Mouse (Mus musculus): Measurements from ENCODE around the gene Pygl. TPM values are rescaled to one million over a fixed set of nuclear protein-coding genes. Genes with fewer than 3 reads are reported as not detected.

Gene Pygl
- polyA plus RNA-seq, 1 experiment = 4.8 TPM

GRCm38 (mm10) chr12:70221425-70221824, 9.9 kb downstream of the Pygl start:
- Histone ChIP-seq H3K27ac (ENCODE audit: insufficient read depth, low read length) (no peak overlapping the region), H3K4me1 (ENCODE audit: control insufficient read depth, insufficient read depth, low read length) (peaks cover 1% of the 10 kb centered on the region), H3K36me3 (ENCODE audit: control insufficient read depth, insufficient read depth, low read length, poor library complexity, severe bottlenecking) (no peaks in the 10 kb centered on the region), H3K9ac (ENCODE audit: low read depth, poor library complexity, severe bottlenecking) (no peak overlapping the region), H3K27me3 (ENCODE audit: control insufficient read depth, insufficient read depth, low read length, poor library complexity, severe bottlenecking) (no peaks in the 10 kb centered on the region), H3K9me3 (replicated peaks; ENCODE audit: control insufficient read depth, insufficient read depth, low read length, poor library complexity, severe bottlenecking) (no peaks in the 10 kb centered on the region), H3K4me3 (ENCODE audit: low read depth, low read length) (no peak overlapping the region)
- TF ChIP-seq EP300 (IDR thresholded peaks at IDR 0.05; ENCODE audit: insufficient read depth, low read depth, low read length) = no peak
- no peak for TF ChIP-seq POLR2A (IDR thresholded peaks at IDR 0.05; ENCODE audit: insufficient read depth, low read length)
- no peak for TF ChIP-seq CTCF (IDR thresholded peaks at IDR 0.05; ENCODE audit: low read depth, low read length)

GRCm38 (mm10) chr12:70218795-70219540, 12.3 kb downstream of the Pygl start:
- no peaks in the 10 kb centered on the region for H3K36me3 ChIP-seq (ENCODE audit: control insufficient read depth, insufficient read depth, low read length, poor library complexity, severe bottlenecking)
- TF ChIP-seq EP300 (IDR thresholded peaks at IDR 0.05; ENCODE audit: insufficient read depth, low read depth, low read length) (no peak), CTCF (IDR thresholded peaks at IDR 0.05; ENCODE audit: low read depth, low read length) (no peak), POLR2A (IDR thresholded peaks at IDR 0.05; ENCODE audit: insufficient read depth, low read length) (no peak)
- H3K4me3 ChIP-seq (ENCODE audit: low read depth, low read length) = no peak overlapping the region

GRCm38 (mm10) chr12:70216229-70216800, 15.0 kb downstream of the Pygl start:
- Histone ChIP-seq H3K27ac (ENCODE audit: insufficient read depth, low read length) (no peak overlapping the region), H3K36me3 (ENCODE audit: control insufficient read depth, insufficient read depth, low read length, poor library complexity, severe bottlenecking) (no peaks in the 10 kb centered on the region)

More at GRCm38 (mm10) chr12:70218795-70219540, 12.3 kb downstream of the Pygl start:
- H3K9me3 ChIP-seq (replicated peaks; ENCODE audit: control insufficient read depth, insufficient read depth, low read length, poor library complexity, severe bottlenecking) = no peaks in the 10 kb centered on the region
- H3K27ac ChIP-seq (ENCODE audit: insufficient read depth, low read length) = no peak overlapping the region
- no peak overlapping the region for H3K9ac ChIP-seq (ENCODE audit: low read depth, poor library complexity, severe bottlenecking)
- H3K27me3 ChIP-seq (ENCODE audit: control insufficient read depth, insufficient read depth, low read length, poor library complexity, severe bottlenecking) = no peaks in the 10 kb centered on the region
- H3K4me1 ChIP-seq (ENCODE audit: control insufficient read depth, insufficient read depth, low read length) = no peaks in the 10 kb centered on the region

GRCm38 (mm10) chr12:70214281-70214680, 17.0 kb downstream of the Pygl start:
- H3K4me3 ChIP-seq (ENCODE audit: low read depth, low read length) = no peak overlapping the region
- H3K27me3 ChIP-seq (ENCODE audit: control insufficient read depth, insufficient read depth, low read length, poor library complexity, severe bottlenecking) = no peaks in the 10 kb centered on the region
- H3K9ac ChIP-seq (ENCODE audit: low read depth, poor library complexity, severe bottlenecking) = no peak overlapping the region
- TF ChIP-seq POLR2A (IDR thresholded peaks at IDR 0.05; ENCODE audit: insufficient read depth, low read length) (no peak), EP300 (IDR thresholded peaks at IDR 0.05; ENCODE audit: insufficient read depth, low read depth, low read length) (no peak), CTCF (IDR thresholded peaks at IDR 0.05; ENCODE audit: low read depth, low read length) (no peak)
- no peak overlapping the region for H3K27ac ChIP-seq (ENCODE audit: insufficient read depth, low read length)
- no peaks in the 10 kb centered on the region for H3K9me3 ChIP-seq (replicated peaks; ENCODE audit: control insufficient read depth, insufficient read depth, low read length, poor library complexity, severe bottlenecking)
- H3K4me1 ChIP-seq (ENCODE audit: control insufficient read depth, insufficient read depth, low read length) = no peaks in the 10 kb centered on the region
- no peaks in the 10 kb centered on the region for H3K36me3 ChIP-seq (ENCODE audit: control insufficient read depth, insufficient read depth, low read length, poor library complexity, severe bottlenecking)

More at GRCm38 (mm10) chr12:70216229-70216800, 15.0 kb downstream of the Pygl start:
- no peaks in the 10 kb centered on the region for H3K4me1 ChIP-seq (ENCODE audit: control insufficient read depth, insufficient read depth, low read length)
- H3K27me3 ChIP-seq (ENCODE audit: control insufficient read depth, insufficient read depth, low read length, poor library complexity, severe bottlenecking) = no peaks in the 10 kb centered on the region
- no peak overlapping the region for H3K4me3 ChIP-seq (ENCODE audit: low read depth, low read length)
- TF ChIP-seq EP300 (IDR thresholded peaks at IDR 0.05; ENCODE audit: insufficient read depth, low read depth, low read length) = no peak
- TF ChIP-seq CTCF (IDR thresholded peaks at IDR 0.05; ENCODE audit: low read depth, low read length) = no peak
- TF ChIP-seq POLR2A (IDR thresholded peaks at IDR 0.05; ENCODE audit: insufficient read depth, low read length) = no peak
- H3K9me3 ChIP-seq (replicated peaks; ENCODE audit: control insufficient read depth, insufficient read depth, low read length, poor library complexity, severe bottlenecking) = no peaks in the 10 kb centered on the region
- no peak overlapping the region for H3K9ac ChIP-seq (ENCODE audit: low read depth, poor library complexity, severe bottlenecking)

GRCm38 (mm10) chr12:70213601-70214000, 17.7 kb downstream of the Pygl start:
- Histone ChIP-seq H3K36me3 (ENCODE audit: control insufficient read depth, insufficient read depth, low read length, poor library complexity, severe bottlenecking) (no peaks in the 10 kb centered on the region), H3K9ac (ENCODE audit: low read depth, poor library complexity, severe bottlenecking) (no peak overlapping the region), H3K4me3 (ENCODE audit: low read depth, low read length) (no peak overlapping the region), H3K27me3 (ENCODE audit: control insufficient read depth, insufficient read depth, low read length, poor library complexity, severe bottlenecking) (no peaks in the 10 kb centered on the region), H3K4me1 (ENCODE audit: control insufficient read depth, insufficient read depth, low read length) (no peaks in the 10 kb centered on the region), H3K9me3 (replicated peaks; ENCODE audit: control insufficient read depth, insufficient read depth, low read length, poor library complexity, severe bottlenecking) (no peaks in the 10 kb centered on the region), H3K27ac (ENCODE audit: insufficient read depth, low read length) (no peak overlapping the region)
- TF ChIP-seq CTCF (IDR thresholded peaks at IDR 0.05; ENCODE audit: low read depth, low read length) (no peak), POLR2A (IDR thresholded peaks at IDR 0.05; ENCODE audit: insufficient read depth, low read length) (no peak)

GRCm38 (mm10) chr12:70212501-70212900, 18.8 kb downstream of the Pygl start:
- no peak overlapping the region for H3K9ac ChIP-seq (ENCODE audit: low read depth, poor library complexity, severe bottlenecking)
- TF ChIP-seq POLR2A (IDR thresholded peaks at IDR 0.05; ENCODE audit: insufficient read depth, low read length) = no peak
- TF ChIP-seq CTCF (IDR thresholded peaks at IDR 0.05; ENCODE audit: low read depth, low read length) = no peak
- TF ChIP-seq EP300 (IDR thresholded peaks at IDR 0.05; ENCODE audit: insufficient read depth, low read depth, low read length) = no peak

More at GRCm38 (mm10) chr12:70212501-70212900, 18.8 kb downstream of the Pygl start:
- Histone ChIP-seq H3K27me3 (ENCODE audit: control insufficient read depth, insufficient read depth, low read length, poor library complexity, severe bottlenecking) (no peaks in the 10 kb centered on the region), H3K36me3 (ENCODE audit: control insufficient read depth, insufficient read depth, low read length, poor library complexity, severe bottlenecking) (no peaks in the 10 kb centered on the region), H3K4me1 (ENCODE audit: control insufficient read depth, insufficient read depth, low read length) (no peaks in the 10 kb centered on the region), H3K4me3 (ENCODE audit: low read depth, low read length) (no peak overlapping the region), H3K9me3 (replicated peaks; ENCODE audit: control insufficient read depth, insufficient read depth, low read length, poor library complexity, severe bottlenecking) (no peaks in the 10 kb centered on the region), H3K27ac (ENCODE audit: insufficient read depth, low read length) (no peak overlapping the region)
